Mouse (Mus musculus) stomach, embryonic 16.5 days (tissue): ENCODE data around the gene Smg5. TPM values are rescaled to one million over a fixed set of nuclear protein-coding genes. Genes with fewer than 3 reads are reported as not detected.

ENCODE experiments used
- ATAC-seq: fragments of 200-750 bp; cut with Nextera tagmentation; 2 replicates; pipeline ENCODE4 v1.8.0; 2017; ENCODE audit warnings: moderate number of reproducible peaks, moderate TSS enrichment; ENCODE audit not compliant: insufficient read depth, low FRiP score
- H3K27ac ChIP-seq: fragments of 300-500 bp; sonication (generic); 2 replicates; pipeline ENCODE4 v1.5.1; 2014; ENCODE audit warnings: low read length
- H3K27me3 ChIP-seq: fragments of 300-500 bp; sonication (generic); 2 replicates; pipeline ENCODE4 v1.6.1; 2014; ENCODE audit warnings: low read length, control low read depth, mixed read lengths; ENCODE audit not compliant: control insufficient read depth, insufficient read depth
- H3K36me3 ChIP-seq: fragments of 300-500 bp; sonication (generic); 2 replicates; pipeline ENCODE4 v1.6.1; 2014; ENCODE audit warnings: low read length; ENCODE audit not compliant: control insufficient read depth, insufficient read depth
- H3K4me1 ChIP-seq: fragments of 300-500 bp; sonication (generic); 2 replicates; pipeline ENCODE4 v1.6.1; 2014; ENCODE audit warnings: low read length, control low read depth, mixed read lengths; ENCODE audit not compliant: control insufficient read depth, insufficient read depth
- H3K4me2 ChIP-seq: fragments of 300-500 bp; sonication (generic); 2 replicates; pipeline ENCODE4 v1.6.1; 2014; ENCODE audit warnings: low read depth, low read length, mixed read lengths
- H3K4me3 ChIP-seq: fragments of 300-500 bp; sonication (generic); replicated peaks from 2 replicates; pipeline ENCODE4 v1.5.1; 2014; ENCODE audit warnings: mild to moderate bottlenecking, low read length
- H3K9ac ChIP-seq: fragments of 300-500 bp; sonication (generic); 2 replicates; pipeline ENCODE4 v1.6.1; 2014; ENCODE audit warnings: low read length
- H3K9me3 ChIP-seq: fragments of 300-500 bp; sonication (generic); replicated peaks from 2 replicates; pipeline ENCODE4 v1.6.1; 2016; ENCODE audit warnings: low read length, control low read depth; ENCODE audit not compliant: control insufficient read depth
- WGBS: fragments of 180-500 bp; shearing (Covaris S2); extraction: QIAGEN DNeasy Blood & Tissue Kit; methylation state at CpG from one replicate; pipeline ENCODE4 v1.1.7; 2014; 5-methylcytosine and 5-hydroxymethylcytosine counted together
- polyA plus RNA-seq: library from polyadenylated mRNA; unstranded; fragments of >200 nt; fragmentation: Nextera tagmentation; extraction: Ambion mirVana; gene quantifications from 2 replicates; pipeline ENCODE4 v1.2.1, GENCODE M21; 2015

Smg5 gene
- polyA plus RNA-seq, 1 experiment from 2014 or later: 42.9 TPM

DNA sequence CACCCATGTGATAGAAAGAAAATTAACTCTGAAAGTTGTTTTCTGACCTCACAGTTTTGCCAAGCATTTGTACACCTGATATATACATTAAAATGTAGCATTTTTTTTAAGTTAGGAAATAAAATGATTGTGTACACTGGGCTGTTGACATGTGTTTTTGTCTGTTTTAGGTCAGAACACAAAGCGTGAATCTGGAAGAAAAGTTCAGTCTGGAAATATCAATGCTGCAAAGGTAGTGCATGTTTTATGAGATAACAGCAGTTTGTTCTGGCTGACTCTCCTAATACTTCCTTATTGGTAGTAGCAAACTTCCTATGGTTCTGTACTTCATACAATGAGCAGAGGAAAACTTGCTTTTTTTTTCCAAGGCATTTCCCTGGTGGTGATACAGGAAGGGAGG, 36.9 kb upstream of the Smg5 start:
- Histone ChIP-seq H3K4me2 (no peak overlapping the region), H3K4me3 (no peak overlapping the region), H3K4me1 (peaks cover 11% of the 10 kb centered on the region), H3K9ac (no peak overlapping the region), H3K36me3 (peaks cover 14% of the 10 kb centered on the region), H3K27ac (no peak overlapping the region), H3K9me3 (no peaks in the 10 kb centered on the region), H3K27me3 (no peaks in the 10 kb centered on the region)
- 78% methylated on average over 1 of the region's 1 CpGs for WGBS
- no peak for ATAC-seq

DNA sequence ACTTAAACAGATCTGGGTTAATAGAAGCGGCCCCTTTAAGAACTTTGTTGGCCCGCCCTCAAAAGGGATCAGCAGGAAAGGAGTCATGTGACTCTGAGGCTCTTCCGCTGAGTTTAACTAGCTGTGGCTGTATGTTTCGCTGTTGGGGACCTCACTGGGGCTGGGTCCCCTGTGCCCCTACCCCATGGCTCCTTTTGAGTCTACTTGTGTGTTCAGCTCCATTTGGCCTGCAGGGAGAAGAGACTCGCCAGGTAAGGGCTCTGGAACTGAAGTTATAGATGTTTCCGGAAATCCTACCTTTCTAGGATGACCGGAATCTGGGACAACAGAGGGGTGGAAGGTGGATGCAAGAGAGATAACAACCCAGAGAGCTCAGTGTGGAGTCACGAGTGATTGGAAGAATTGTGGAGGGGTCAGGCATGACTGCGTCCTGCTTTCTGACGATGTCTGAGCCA, 11.1 kb upstream of the Smg5 start, which contains the start of gene Glmp:
Gene Glmp (plus strand): TSS at position 73 of the 455 bp plus-strand sequence.
- WGBS: 0% methylated on average over 10 of the region's 10 CpGs
- peak within 1 kb of the TSS; percentile 72 for H3K4me3 ChIP-seq
- H3K36me3 ChIP-seq: peaks cover 10% of the 10 kb centered on the region
- peak within 1 kb of the TSS; percentile 83 for H3K9ac ChIP-seq
- H3K9me3 ChIP-seq: no peaks in the 10 kb centered on the region
- peaks cover 9% of the 10 kb centered on the region for H3K4me1 ChIP-seq
- peak within 1 kb of the TSS; percentile 77 for H3K4me2 ChIP-seq
- H3K27me3 ChIP-seq: no peaks in the 10 kb centered on the region
- ATAC-seq: peak; percentile 84
- 0 out of 2 replicates have a peak within 1 kb of the TSS, but pooled peaks have one; percentile 2 for H3K27ac ChIP-seq

- no peak overlapping the region for H3K27ac ChIP-seq
- H3K9me3 ChIP-seq: no peaks in the 10 kb centered on the region
- H3K9ac ChIP-seq: no peak overlapping the region
- ATAC-seq: no peak
- peaks cover 7% of the 10 kb centered on the region; the same call in 1 of the 2 replicates for H3K36me3 ChIP-seq
- 57% methylated on average over 5 of the region's 5 CpGs for WGBS
- H3K4me1 ChIP-seq: peaks cover 13% of the 10 kb centered on the region
- H3K4me3 ChIP-seq: no peak overlapping the region
- H3K27me3 ChIP-seq: no peaks in the 10 kb centered on the region
- no peak overlapping the region for H3K4me2 ChIP-seq
Measured at GRCm38 (mm10) chr3:88328956-88329355, 7.1 kb upstream of the Smg5 start.

GRCm38 (mm10) chr3:88331282-88331681, 4.8 kb upstream of the Smg5 start:
- peaks cover 7% of the 10 kb centered on the region; the same call in 1 of the 2 replicates for H3K36me3 ChIP-seq
- H3K9me3 ChIP-seq: no peaks in the 10 kb centered on the region
- ATAC-seq: no peak
- H3K27me3 ChIP-seq: no peaks in the 10 kb centered on the region
- peaks cover 16% of the 10 kb centered on the region for H3K4me1 ChIP-seq
- H3K4me2 ChIP-seq: no peak overlapping the region
- 31% methylated on average over 2 of the region's 2 CpGs for WGBS
- H3K27ac ChIP-seq: no peak overlapping the region
- H3K4me3 ChIP-seq: no peak overlapping the region
- no peak overlapping the region for H3K9ac ChIP-seq

GRCm38 (mm10) chr3:88334029-88334658, 1.9 kb upstream of the Smg5 start:
- ATAC-seq: peak; percentile 67
- Histone ChIP-seq H3K27ac (peak overlapping the region; percentile 97), H3K4me1 (peaks cover 33% of the 10 kb centered on the region), H3K4me2 (peak overlapping the region; percentile 84), H3K4me3 (peak overlapping the region; percentile 83), H3K9ac (peak overlapping the region; percentile 57), H3K9me3 (no peaks in the 10 kb centered on the region), H3K36me3 (no peaks in the 10 kb centered on the region), H3K27me3 (no peaks in the 10 kb centered on the region)
- WGBS: 34% methylated on average over 12 of the region's 12 CpGs

GRCm38 (mm10) chr3:88334902-88335435, 1.1 kb upstream of the Smg5 start:
- no peak for ATAC-seq
- WGBS: 34% methylated on average over 3 of the region's 3 CpGs
- peaks cover 34% of the 10 kb centered on the region for H3K4me1 ChIP-seq

GRCm38 (mm10) chr3:88335436-88336053, 515 bp upstream of the Smg5 start:
- Histone ChIP-seq H3K36me3 (no peaks in the 10 kb centered on the region), H3K27ac (peak overlapping the region; percentile 97), H3K4me2 (peak overlapping the region; percentile 84), H3K4me1 (peaks cover 34% of the 10 kb centered on the region), H3K9ac (peak overlapping the region; percentile 93), H3K4me3 (peak overlapping the region; percentile 83), H3K9me3 (no peaks in the 10 kb centered on the region), H3K27me3 (no peaks in the 10 kb centered on the region)
- under 1% methylated on average over 27 of the region's 27 CpGs for WGBS
- peak; percentile 18; the same call in 1 of the 2 replicates for ATAC-seq

More at GRCm38 (mm10) chr3:88334902-88335435, 1.1 kb upstream of the Smg5 start:
- Histone ChIP-seq H3K4me2 (peak overlapping the region; percentile 84), H3K36me3 (no peaks in the 10 kb centered on the region), H3K9me3 (no peaks in the 10 kb centered on the region), H3K4me3 (peak overlapping the region; percentile 83), H3K27ac (peak overlapping the region; percentile 97), H3K27me3 (no peaks in the 10 kb centered on the region), H3K9ac (peak overlapping the region; percentile 93)

DNA sequence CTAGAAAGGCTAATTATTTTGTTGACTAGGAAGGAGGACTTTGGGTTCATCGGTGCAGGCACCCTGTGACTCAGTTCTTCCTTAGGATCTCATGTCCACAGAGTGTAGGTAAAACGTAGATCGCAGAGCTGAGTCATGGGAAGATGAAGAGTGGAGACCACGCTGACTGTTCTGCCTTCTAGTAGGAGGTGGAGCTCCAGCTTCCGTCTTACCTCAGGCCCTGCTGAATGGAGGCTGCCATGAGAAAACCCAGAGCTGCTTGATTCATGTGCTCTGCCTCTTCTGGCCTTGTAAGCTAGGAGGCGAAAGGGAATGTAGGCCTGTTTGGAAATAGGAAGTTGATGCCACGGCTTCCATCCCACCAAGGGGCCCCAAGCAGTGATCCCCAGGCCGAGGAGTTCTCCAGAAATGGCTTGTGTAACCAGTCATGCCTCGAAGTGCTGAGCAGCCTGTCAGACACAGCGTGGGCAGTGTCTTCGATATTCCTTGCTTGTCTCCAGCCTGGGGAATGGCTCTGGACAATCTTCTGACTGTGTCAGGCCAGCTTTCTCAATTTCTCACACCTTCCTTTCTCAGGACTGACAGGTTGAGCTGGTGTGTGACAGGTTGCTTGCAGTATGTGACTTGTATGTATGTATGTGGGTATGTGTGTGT, 1.4 kb downstream of the Smg5 start:
- peaks cover 34% of the 10 kb centered on the region for H3K4me1 ChIP-seq
- peak overlapping the region; percentile 39; the same call in 1 of the 2 replicates for H3K9ac ChIP-seq
- H3K27ac ChIP-seq: peak overlapping the region; percentile 97
- ATAC-seq: no peak
- H3K27me3 ChIP-seq: no peaks in the 10 kb centered on the region
- WGBS: 55% methylated on average over 11 of the region's 11 CpGs
- peak overlapping the region; percentile 84 for H3K4me2 ChIP-seq
- H3K9me3 ChIP-seq: no peaks in the 10 kb centered on the region
- H3K36me3 ChIP-seq: peaks cover 7% of the 10 kb centered on the region; the same call in 1 of the 2 replicates
- H3K4me3 ChIP-seq: peak overlapping the region; percentile 83
